Mouse (Mus musculus): ENCODE data around the gene Ppm1e. TPM values are rescaled to one million over a fixed set of nuclear protein-coding genes. Genes with fewer than 3 reads are reported as not detected.

Ppm1e gene
- polyA plus RNA-seq, 1 experiment from 2014 or later: 3.8 TPM

- Histone ChIP-seq H3K9ac (ENCODE audit: low read length) (no peak overlapping the region), H3K4me1 (replicated peaks; ENCODE audit: control insufficient read depth, insufficient read depth, low read length) (no peaks in the 10 kb centered on the region), H3K36me3 (ENCODE audit: control insufficient read depth, insufficient read depth, low read length) (peaks cover 14% of the 10 kb centered on the region), H3K27ac (ENCODE audit: low read depth) (no peak overlapping the region), H3K4me2 (ENCODE audit: low read length) (no peak overlapping the region), H3K27me3 (replicated peaks; ENCODE audit: control insufficient read depth, insufficient read depth, low read length) (no peaks in the 10 kb centered on the region), H3K4me3 (ENCODE audit: low read depth, low read length) (no peak overlapping the region), H3K9me3 (ENCODE audit: control insufficient read depth, low read length) (no peaks in the 10 kb centered on the region)
- DNase-seq (ENCODE audit: low spot score) (no peak), ATAC-seq (replicated peaks; ENCODE audit: low FRiP score, low TSS enrichment, low read depth) (no peak)
- WGBS: 78% methylated on average over 5 of the region's 5 CpGs
Measured at GRCm38 (mm10) chr11:87212313-87212712, 146.5 kb downstream of the Ppm1e start.

Other genes with a start within 250 kb of the Ppm1e start
- 52.4 and 60.0 TPM in 2 replicates for gene Ska2, start 249.8 kb downstream of the Ppm1e start, polyA plus RNA-seq (2014; fragmentation: Nextera tagmentation; extraction: Ambion mirVana)
- 31.3 and 39.4 TPM in 2 replicates for gene Trim37, start 231.9 kb downstream of the Ppm1e start, polyA plus RNA-seq (2014; fragmentation: Nextera tagmentation; extraction: Ambion mirVana)
- 6.8 and 8.1 TPM in 2 replicates for gene Rad51c, start 45.9 kb upstream of the Ppm1e start, polyA plus RNA-seq (2014; fragmentation: Nextera tagmentation; extraction: Ambion mirVana)
- 0.65 and 1.4 TPM in 2 replicates for gene Tex14, start 46.0 kb upstream of the Ppm1e start, polyA plus RNA-seq (2014; fragmentation: Nextera tagmentation; extraction: Ambion mirVana)
- not detected in 2 replicates for gene Gm11492, start 207.6 kb upstream of the Ppm1e start, polyA plus RNA-seq (2014; fragmentation: Nextera tagmentation; extraction: Ambion mirVana)
- 17.2 and 19.5 TPM in 2 replicates for gene Sept4, start 209.9 kb upstream of the Ppm1e start, polyA plus RNA-seq (2014; fragmentation: Nextera tagmentation; extraction: Ambion mirVana)
- gene Mtmr4, start 233.1 kb upstream of the Ppm1e start, polyA plus RNA-seq (2014; fragmentation: Nextera tagmentation; extraction: Ambion mirVana): 35.3 and 36.2 TPM in 2 replicates

All from intestine, embryonic 14.5 days (tissue).